Mouse (Mus musculus) MEL (cell line): ENCODE measurements around the gene Ly6f. TPM values are rescaled to one million over a fixed set of nuclear protein-coding genes. Genes with fewer than 3 reads are reported as not detected.

ENCODE experiments used
- DNase-seq: peaks from one replicate; pipeline ENCODE4 v3.0.0; 2011; ENCODE audit warnings: low read depth, low spot score
- H3K27ac ChIP-seq: 2 replicates; pipeline ENCODE4 v1.5.1; 2012; ENCODE audit warnings: low read depth, mild to moderate bottlenecking, control low read depth, low read length, moderate library complexity; ENCODE audit not compliant: control insufficient read depth
- H3K27me3 ChIP-seq, 2 experiments: fragments of 150-350 bp in 1 of 2; sonication (generic) in 1 of 2; 2 replicates each; pipeline ENCODE4 v1.6.1; 2012; ENCODE audit warnings: low read length in 2 of 2, mild to moderate bottlenecking in 2 of 2, improper control_type of control experiment in 1 of 2, moderate library complexity in 1 of 2; ENCODE audit not compliant: insufficient read depth in 2 of 2, control insufficient read depth in 1 of 2
- H3K36me3 ChIP-seq, 2 experiments: 2 replicates each; pipeline ENCODE4 v1.6.1; 2012 to 2014; ENCODE audit warnings: low read length in 2 of 2, improper control_type of control experiment in 1 of 2, inconsistent platforms in 1 of 2, mild to moderate bottlenecking in 1 of 2; ENCODE audit not compliant: insufficient read depth in 2 of 2, control insufficient read depth in 1 of 2
- H3K4me1 ChIP-seq, 2 experiments: fragments of 150-350 bp in 1 of 2; sonication (generic) in 1 of 2; 2 replicates each; pipeline ENCODE4 v1.6.1; 2012; ENCODE audit warnings: low read length in 2 of 2, improper control_type of control experiment in 1 of 2, mild to moderate bottlenecking in 1 of 2; ENCODE audit not compliant: insufficient read depth in 2 of 2, control insufficient read depth in 1 of 2
- H3K4me3 ChIP-seq, 2 experiments: fragments of 150-350 bp in 1 of 2; sonication (generic) in 1 of 2; 2 replicates each; pipeline ENCODE4 v1.5.1; 2012; ENCODE audit warnings: low read depth in 2 of 2, low read length in 2 of 2, mild to moderate bottlenecking in 2 of 2, moderate library complexity in 2 of 2, control low read depth in 1 of 2, improper control_type of control experiment in 1 of 2; ENCODE audit not compliant: control insufficient read depth in 1 of 2, insufficient read depth in 1 of 2
- H3K79me2 ChIP-seq: 2 replicates; pipeline ENCODE4 v1.6.1; 2012; ENCODE audit warnings: mild to moderate bottlenecking, low read length, moderate library complexity; ENCODE audit not compliant: control insufficient read depth, poor library complexity, insufficient read depth
- H3K9ac ChIP-seq: 2 replicates; pipeline ENCODE4 v1.6.1; 2012; ENCODE audit warnings: low read depth, mild to moderate bottlenecking, control low read depth, low read length, moderate library complexity; ENCODE audit not compliant: control insufficient read depth, poor library complexity, severe bottlenecking
- H3K9me3 ChIP-seq: fragments of 150-350 bp; sonication (generic); replicated peaks from 2 replicates; pipeline ENCODE4 v1.6.1; 2012; ENCODE audit warnings: mild to moderate bottlenecking, low read length, improper control_type of control experiment, moderate library complexity; ENCODE audit not compliant: insufficient read depth
- CHD1 ChIP-seq: IDR thresholded peaks from 2 replicates; pipeline ENCODE4 v1.6.1; 2012; ENCODE audit warnings: low read depth, mild to moderate bottlenecking, inconsistent platforms, low read length, improper control_type of control experiment
- CHD2 ChIP-seq: IDR thresholded peaks from 2 replicates; pipeline ENCODE4 v1.6.1; 2011; ENCODE audit warnings: low read length, improper control_type of control experiment
- CTCF ChIP-seq, 3 experiments: IDR thresholded peaks in 2 of 3; conservative IDR thresholded peaks in 1 of 3; 2 replicates each; pipeline ENCODE4 v1.5.1; 2011 to 2012; ENCODE audit warnings: low read length in 3 of 3, low read depth in 2 of 3, mild to moderate bottlenecking in 2 of 3, improper control_type of control experiment in 1 of 3, inconsistent platforms in 1 of 3, mixed read lengths in 1 of 3, moderate library complexity in 1 of 3; ENCODE audit not compliant: control insufficient read depth in 1 of 3, insufficient read depth in 1 of 3, poor library complexity in 1 of 3, severe bottlenecking in 1 of 3
- E2F4 ChIP-seq: IDR thresholded peaks from 2 replicates; pipeline ENCODE4 v1.6.1; 2011; ENCODE audit warnings: low read depth, low read length, improper control_type of control experiment, borderline replicate concordance
- ELF1 ChIP-seq: IDR thresholded peaks from 2 replicates; pipeline ENCODE4 v1.6.1; 2014; ENCODE audit warnings: low read depth, mild to moderate bottlenecking, inconsistent platforms, low read length, improper control_type of control experiment, moderate library complexity
- GABPA ChIP-seq: IDR thresholded peaks from 2 replicates; pipeline ENCODE4 v1.6.1; 2012; ENCODE audit warnings: low read depth, mild to moderate bottlenecking, inconsistent platforms, low read length, improper control_type of control experiment, moderate library complexity
- HCFC1 ChIP-seq: IDR thresholded peaks from 2 replicates; pipeline ENCODE4 v1.6.1; 2012; ENCODE audit warnings: low read depth, mild to moderate bottlenecking, inconsistent platforms, low read length, improper control_type of control experiment, moderate library complexity
- JUND ChIP-seq: IDR thresholded peaks from 2 replicates; pipeline ENCODE4 v1.6.1; 2011; ENCODE audit warnings: low read depth, mild to moderate bottlenecking, improper control_type of control experiment, low read length
- KAT2A ChIP-seq: conservative IDR thresholded peaks from 2 replicates; pipeline ENCODE4 v1.6.1; 2012; ENCODE audit warnings: low read depth, low read length, improper control_type of control experiment, inconsistent platforms
- MAFK ChIP-seq: IDR thresholded peaks from 2 replicates; pipeline ENCODE4 v1.6.1; 2011; ENCODE audit warnings: low read depth, mild to moderate bottlenecking, low read length, improper control_type of control experiment, borderline replicate concordance
- MAZ ChIP-seq: IDR thresholded peaks from 2 replicates; pipeline ENCODE4 v1.6.1; 2012; ENCODE audit warnings: low read depth, mild to moderate bottlenecking, inconsistent platforms, low read length, improper control_type of control experiment
- NRF1 ChIP-seq: IDR thresholded peaks from 2 replicates; pipeline ENCODE4 v1.6.1; 2014; ENCODE audit warnings: low read depth, mild to moderate bottlenecking, inconsistent platforms, low read length, improper control_type of control experiment, moderate library complexity; ENCODE audit not compliant: poor library complexity, insufficient read depth, severe bottlenecking
- POLR2A ChIP-seq, 2 experiments: IDR thresholded peaks; 2 replicates each; pipeline ENCODE4 v1.6.1; 2011 to 2012; ENCODE audit warnings: low read length in 2 of 2, mild to moderate bottlenecking in 2 of 2, control low read depth in 1 of 2, improper control_type of control experiment in 1 of 2, low read depth in 1 of 2, moderate library complexity in 1 of 2; ENCODE audit not compliant: control insufficient read depth in 1 of 2, insufficient read depth in 1 of 2, poor library complexity in 1 of 2
- RCOR1 ChIP-seq: IDR thresholded peaks from 2 replicates; pipeline ENCODE4 v1.6.1; 2012; ENCODE audit warnings: low read depth, mild to moderate bottlenecking, inconsistent platforms, low read length, improper control_type of control experiment
- SIN3A ChIP-seq: IDR thresholded peaks from 2 replicates; pipeline ENCODE4 v1.6.1; 2012; ENCODE audit warnings: low read length, improper control_type of control experiment, inconsistent platforms
- SMC3 ChIP-seq: IDR thresholded peaks from 2 replicates; pipeline ENCODE4 v1.6.1; 2011; ENCODE audit warnings: low read depth, low read length, improper control_type of control experiment
- TBP ChIP-seq: IDR thresholded peaks from 2 replicates; pipeline ENCODE4 v1.8.0; 2011; ENCODE audit warnings: low read depth, low read length, improper control_type of control experiment
- TCF12 ChIP-seq: IDR thresholded peaks from 2 replicates; pipeline ENCODE4 v1.6.1; 2014; ENCODE audit warnings: low read depth, mild to moderate bottlenecking, inconsistent platforms, low read length, improper control_type of control experiment, moderate library complexity
- USF1 ChIP-seq: IDR thresholded peaks from 2 replicates; pipeline ENCODE4 v1.6.1; 2014; ENCODE audit warnings: low read depth, mild to moderate bottlenecking, inconsistent platforms, low read length, improper control_type of control experiment, moderate library complexity
- USF2 ChIP-seq, 2 experiments: IDR thresholded peaks; 2 replicates each; pipeline ENCODE4 v1.6.1; 2011 to 2012; ENCODE audit warnings: improper control_type of control experiment in 2 of 2, low read length in 2 of 2, borderline replicate concordance in 1 of 2, inconsistent platforms in 1 of 2, low read depth in 1 of 2, mild to moderate bottlenecking in 1 of 2; ENCODE audit not compliant: insufficient read depth in 1 of 2
- ZC3H11A ChIP-seq: IDR thresholded peaks from 2 replicates; pipeline ENCODE4 v1.6.1; 2012; ENCODE audit warnings: low read depth, mild to moderate bottlenecking, inconsistent platforms, low read length, improper control_type of control experiment
- ZNF384 ChIP-seq: IDR thresholded peaks from 2 replicates; pipeline ENCODE4 v1.6.1; 2012; ENCODE audit warnings: low read depth, mild to moderate bottlenecking, inconsistent platforms, low read length, improper control_type of control experiment
- polyA plus RNA-seq, 2 experiments: library from polyadenylated mRNA; stranded (reverse) in 1 of 2; unstranded in 1 of 2; fragments of >175 nt in 1 of 2; fragments of >200 nt in 1 of 2; gene quantifications; 2 replicates each; pipeline versions ENCODE4 v1.2.1 to v1.2.4; 2012; ENCODE audit warnings: low replicate concordance in 2 of 2, low read depth in 1 of 2; ENCODE audit not compliant: insufficient read length in 2 of 2, insufficient read depth in 1 of 2, missing spikeins in 1 of 2
- total RNA-seq: library from RNA; depleted of rRNA; stranded (reverse); fragments of 300-350 nt; gene quantifications from 2 replicates; pipeline ENCODE4 v1.2.3, GENCODE M21; 2012

Ly6f gene
- total and polyA plus RNA-seq, 3 experiments: not detected

DNA sequence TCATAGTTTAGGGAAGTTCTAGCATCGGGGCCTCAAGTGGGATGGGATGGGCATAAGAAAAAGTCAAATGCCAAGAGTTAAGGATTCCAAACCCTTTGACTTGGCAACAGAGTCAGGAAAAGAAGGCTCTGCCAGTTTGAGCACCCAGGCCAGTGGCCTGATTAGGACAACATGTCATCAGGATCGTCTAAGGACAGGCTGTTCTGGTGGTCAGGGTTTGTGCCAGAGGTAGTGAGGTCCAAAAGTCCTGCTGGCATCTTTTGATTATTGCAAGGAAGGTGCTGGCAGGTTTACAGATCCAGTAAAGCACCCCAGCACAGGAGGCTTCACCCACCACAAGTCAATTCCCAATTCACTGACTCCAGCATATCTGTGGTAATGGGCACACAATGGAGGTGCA is 46.2 kb downstream of the Ly6f start:
- no peak overlapping the region for H3K4me3 ChIP-seq
- DNase-seq: no peak
- no peaks in the 10 kb centered on the region for H3K4me1 ChIP-seq
- no peak for TF ChIP-seq CHD1
- no peak for TF ChIP-seq SMC3
- TF ChIP-seq CTCF (IDR thresholded peaks at IDR 0.05 in 2 of 3, conservative IDR thresholded peaks at IDR 0.05 in 1 of 3; ENCODE audit: control insufficient read depth in 1 of 3, insufficient read depth in 1 of 3, low read depth in 2 of 3, low read length in 3 of 3, poor library complexity in 1 of 3, severe bottlenecking in 1 of 3): no peak
- TF ChIP-seq USF1: no peak
- no peak for TF ChIP-seq ZC3H11A
- TF ChIP-seq SIN3A: no peak
- TF ChIP-seq MAFK: no peak
- TF ChIP-seq E2F4: no peak
- TF ChIP-seq POLR2A (IDR thresholded peaks at IDR 0.05; ENCODE audit: control insufficient read depth in 1 of 2, insufficient read depth in 1 of 2, low read depth in 1 of 2, low read length in 2 of 2, poor library complexity in 1 of 2): no peak
- TF ChIP-seq JUND: no peak
- TF ChIP-seq CHD2: no peak
- TF ChIP-seq HCFC1: no peak
- TF ChIP-seq MAZ: no peak
- no peak for TF ChIP-seq NRF1
- TF ChIP-seq KAT2A: no peak
- TF ChIP-seq GABPA: no peak
- TF ChIP-seq ZNF384: no peak
- TF ChIP-seq RCOR1: no peak
- no peak for TF ChIP-seq USF2 (IDR thresholded peaks at IDR 0.05; ENCODE audit: borderline replicate concordance in 1 of 2, insufficient read depth in 1 of 2, low read depth in 1 of 2, low read length in 2 of 2)
- no peaks in the 10 kb centered on the region for H3K79me2 ChIP-seq
- H3K9me3 ChIP-seq: no peaks in the 10 kb centered on the region
- no peak overlapping the region for H3K27ac ChIP-seq
- H3K27me3 ChIP-seq: no peaks in the 10 kb centered on the region
- H3K9ac ChIP-seq: no peak overlapping the region
- H3K36me3 ChIP-seq: no peaks in the 10 kb centered on the region

DNA sequence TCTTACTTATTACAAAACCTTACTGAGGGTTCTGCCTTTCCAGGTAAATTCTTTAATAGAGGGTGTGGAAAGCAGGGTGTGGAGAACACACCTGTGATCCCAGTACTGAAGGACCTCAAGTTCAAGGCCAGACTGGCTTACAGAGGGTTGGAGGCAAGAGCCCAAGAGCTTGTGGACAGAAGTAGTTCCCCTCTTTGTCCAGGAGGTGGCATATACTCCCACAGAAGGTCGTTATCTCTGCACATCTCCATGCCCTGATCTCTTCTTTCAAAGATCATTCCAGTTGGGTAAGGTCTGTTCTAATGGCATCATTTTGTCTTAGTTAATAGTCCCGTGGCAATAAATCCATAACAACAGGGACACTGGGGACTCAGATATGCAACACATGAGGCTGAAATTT is 49.0 kb downstream of the Ly6f start:
- H3K4me1 ChIP-seq: no peaks in the 10 kb centered on the region
- H3K79me2 ChIP-seq: no peaks in the 10 kb centered on the region
- TF ChIP-seq JUND (no peak), MAFK (no peak), TCF12 (no peak), TBP (no peak), HCFC1 (no peak), NRF1 (no peak), ELF1 (no peak)
- H3K27me3 ChIP-seq: no peaks in the 10 kb centered on the region
- H3K4me3 ChIP-seq: no peak overlapping the region
- H3K9ac ChIP-seq: no peak overlapping the region
- H3K27ac ChIP-seq: no peak overlapping the region
- no peaks in the 10 kb centered on the region for H3K36me3 ChIP-seq
- H3K9me3 ChIP-seq: no peaks in the 10 kb centered on the region
- no peak for DNase-seq
